Comparison of ENCODE assay signal across 10 mouse cellular contexts in the genomic region with DNA sequence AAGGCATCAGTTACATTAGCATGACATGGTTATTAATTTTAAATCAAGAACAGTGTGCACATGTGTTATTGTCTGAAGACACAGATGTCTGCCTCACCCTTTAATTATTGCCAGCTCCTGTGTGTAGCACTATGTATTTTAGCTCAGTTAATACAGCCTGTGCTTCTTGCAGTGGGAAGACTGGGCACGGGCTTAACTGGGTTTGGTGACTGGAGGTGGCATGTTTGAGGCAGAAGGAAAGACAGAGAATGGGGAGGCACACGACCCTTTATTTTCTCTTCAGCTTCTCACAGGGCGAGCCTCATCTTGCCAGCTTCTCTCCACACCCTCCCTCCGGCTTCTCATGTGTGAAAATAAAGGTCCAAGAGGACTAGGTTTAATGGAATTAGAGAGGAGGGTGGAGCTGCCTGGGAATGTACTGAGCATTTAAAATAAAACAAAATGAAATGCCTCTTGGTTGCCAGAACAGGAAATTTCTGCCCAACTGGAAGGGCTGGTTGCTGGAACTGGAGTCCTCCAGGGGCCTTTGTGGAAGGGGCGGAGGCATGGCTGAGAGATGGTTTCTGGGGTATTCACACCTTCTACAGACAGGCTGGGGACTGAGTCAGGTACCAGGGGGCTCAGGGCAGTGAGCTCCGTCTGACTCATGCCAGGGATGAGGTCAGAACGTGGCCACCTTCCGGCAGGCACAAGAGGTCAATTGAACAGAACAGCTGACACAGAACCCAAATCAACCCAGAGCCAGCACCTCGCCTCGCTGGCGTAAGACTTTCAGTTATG. TPM values are rescaled to one million over a fixed set of nuclear protein-coding genes. Genes with fewer than 3 reads are reported as not detected.
DNase-seq lines count a peak whose midpoint lies in the region; ATAC-seq and TF ChIP-seq lines count a peak whose summit lies in the region.
"Had no signal": no experiment of that assay in that cellular context is flagged by ENCODE, and none has a peak within 500 bp of the region (broad histone marks: within the 10 kb centered on the region; RNA-seq: fewer than 3 reads in every experiment).

No protein-coding gene starts in this region.

- peak; percentile 42; the same call in 1 of the 2 replicates for ATAC-seq in stomach, embryonic 14.5 days (ENCODE audit: insufficient number of reproducible peaks, insufficient read depth, low FRiP score, low read depth)
- ATAC-seq in intestine, postnatal 0 days: no peak
- no peak for ATAC-seq in monocyte, adult 5-6 weeks (replicated peaks; ENCODE audit: insufficient number of reproducible peaks, low FRiP score, low TSS enrichment, poor library complexity, severe bottlenecking)

- H3K9me3 ChIP-seq in embryonic facial prominence, embryonic 10.5 days: no peaks in the 10 kb centered on the region
- H3K9me3 ChIP-seq in stomach, embryonic 14.5 days (ENCODE audit: control insufficient read depth, low read depth, low read length): no peaks in the 10 kb centered on the region
- no peaks in the 10 kb centered on the region for H3K9me3 ChIP-seq in intestine, postnatal 0 days (ENCODE audit: control insufficient read depth)
- H3K9me3 ChIP-seq: megakaryocyte, embryonic 14.5 days had no signal

- no peak overlapping the region for H3K9ac ChIP-seq in stomach, embryonic 14.5 days (replicated peaks; ENCODE audit: low read depth, low read length)
- no peak overlapping the region for H3K9ac ChIP-seq in intestine, postnatal 0 days (ENCODE audit: low read depth, low read length)

- no peak overlapping the region for H3K4me3 ChIP-seq in embryonic facial prominence, embryonic 10.5 days
- no peak overlapping the region for H3K4me3 ChIP-seq in stomach, embryonic 14.5 days (ENCODE audit: low read depth, low read length)
- no peak overlapping the region for H3K4me3 ChIP-seq in intestine, postnatal 0 days (ENCODE audit: low read depth, low read length)

- peak; percentile 38 for DNase-seq in kidney, adult 18-20 months
- no peak for DNase-seq in kidney, postnatal 4 days
- peak; percentile 22 for DNase-seq in embryonic facial prominence, embryonic 10.5 days (ENCODE audit: low spot score)
- peak; percentile 23 to 33 for DNase-seq in kidney, postnatal 36 days
- DNase-seq in ovary, adult 18-20 months (ENCODE audit: low spot score): no peak

- TF ChIP-seq CTCF in intestine, postnatal 0 days (IDR thresholded peaks at IDR 0.05; ENCODE audit: low read depth): no peak

- 75% methylated on average over 11 of the region's 11 CpGs for whole genome bisulfite sequencing in embryonic facial prominence, embryonic 10.5 days
- WGBS in stomach, embryonic 14.5 days: 66% methylated on average over 11 of the region's 11 CpGs
- WGBS in intestine, postnatal 0 days: 71% methylated on average over 11 of the region's 11 CpGs

- no peak overlapping the region for H3K27ac ChIP-seq in embryonic facial prominence, embryonic 10.5 days (replicated peaks)
- H3K27ac ChIP-seq in stomach, embryonic 14.5 days (ENCODE audit: low read length): no peak overlapping the region; the same call in 1 of the 2 replicates
- no peak overlapping the region for H3K27ac ChIP-seq in intestine, postnatal 0 days (ENCODE audit: low read depth, low read length)

- H3K4me1 ChIP-seq in embryonic facial prominence, embryonic 10.5 days: peaks cover 12% of the 10 kb centered on the region; the same call in 1 of the 2 replicates
- H3K4me1 ChIP-seq in stomach, embryonic 14.5 days (ENCODE audit: control insufficient read depth, insufficient read depth, low read length): no peaks in the 10 kb centered on the region
- H3K4me1 ChIP-seq in intestine, postnatal 0 days (replicated peaks; ENCODE audit: control insufficient read depth, insufficient read depth, low read length): no peaks in the 10 kb centered on the region

- H3K4me2 ChIP-seq in stomach, embryonic 14.5 days (replicated peaks; ENCODE audit: low read depth, low read length): no peak overlapping the region
- H3K4me2 ChIP-seq in intestine, postnatal 0 days (replicated peaks; ENCODE audit: low read depth): no peak overlapping the region

- H3K27me3 ChIP-seq in embryonic facial prominence, embryonic 10.5 days (replicated peaks; ENCODE audit: low read depth, poor library complexity, severe bottlenecking): no peaks in the 10 kb centered on the region
- H3K27me3 ChIP-seq in stomach, embryonic 14.5 days (ENCODE audit: control insufficient read depth, insufficient read depth, low read length): no peaks in the 10 kb centered on the region
- H3K27me3 ChIP-seq in intestine, postnatal 0 days (replicated peaks; ENCODE audit: control insufficient read depth, insufficient read depth, low read length): no peaks in the 10 kb centered on the region

- H3K36me3 ChIP-seq in embryonic facial prominence, embryonic 10.5 days (replicated peaks): no peaks in the 10 kb centered on the region
- H3K36me3 ChIP-seq in stomach, embryonic 14.5 days (ENCODE audit: control insufficient read depth, insufficient read depth, low read length): no peaks in the 10 kb centered on the region
- no peaks in the 10 kb centered on the region for H3K36me3 ChIP-seq in intestine, postnatal 0 days (ENCODE audit: control insufficient read depth, insufficient read depth)

RNA-seq across cellular contexts. Expression of a gene that starts 14.9 kb away (rescaled TPM):
- not detected in 2 replicates for polyA plus RNA-seq in embryonic facial prominence, embryonic 10.5 days (2016; fragmentation: Nextera tagmentation; extraction: Ambion mirVana)
- not detected in 2 replicates for polyA plus RNA-seq in stomach, embryonic 14.5 days (2014; fragmentation: Nextera tagmentation; extraction: Ambion mirVana)
- polyA plus RNA-seq in intestine, postnatal 0 days (2015; fragmentation: Nextera tagmentation; extraction: Ambion mirVana): not detected in 2 replicates
- 0.49 TPM in 1 of 3 replicates, not detected in the others for total RNA-seq in monocyte, adult 5-6 weeks (2017)
- polyA plus RNA-seq: heart, embryonic 14.5 days had no signal

RNA-seq across cellular contexts. Expression of a gene that starts 41.1 kb away (rescaled TPM):
- 0.29 and 0.55 TPM in 2 replicates for polyA plus RNA-seq in embryonic facial prominence, embryonic 10.5 days (2016; fragmentation: Nextera tagmentation; extraction: Ambion mirVana)
- polyA plus RNA-seq in stomach, embryonic 14.5 days (2014; fragmentation: Nextera tagmentation; extraction: Ambion mirVana): 0.65 and 0.95 TPM in 2 replicates
- polyA plus RNA-seq in intestine, postnatal 0 days (2015; fragmentation: Nextera tagmentation; extraction: Ambion mirVana): 0.73 and 0.82 TPM in 2 replicates
- 0.29 to 0.75 TPM in 2 of 3 replicates, not detected in the other for total RNA-seq in monocyte, adult 5-6 weeks (2017)

Comparison
In these comparisons a context has a peak if more than half of its experiments do, and no peak if none do; other contexts are left out.
1. DNase-seq: peak in kidney, adult 18-20 months (single experiment), embryonic facial prominence, embryonic 10.5 days (single experiment) and kidney, postnatal 36 days (2 of 2); none in kidney, postnatal 4 days (0 of 2) and ovary, adult 18-20 months (single experiment).